Mouse (Mus musculus) bone marrow macrophage, adult 2 months (primary cell): ENCODE measurements around the gene Mydgf.

Experiments used
- CTCF ChIP-seq: IDR thresholded peaks from 2 replicates; pipeline ENCODE4 v1.5.1; 2012; ENCODE audit warnings: low read depth, mild to moderate bottlenecking, low read length, moderate library complexity
- POLR2A ChIP-seq: IDR thresholded peaks from 2 replicates; pipeline ENCODE4 v1.6.1; 2012; ENCODE audit warnings: mild to moderate bottlenecking, low read depth, low read length, borderline replicate concordance

- TF ChIP-seq CTCF (no peak), POLR2A (no peak)
These were observed 19.2 kb downstream of the Mydgf start for GRCm38 (mm10) chr17:56164510-56164909.
